Mouse (Mus musculus) layer of hippocampus, postnatal 14 days (tissue): ENCODE measurements at regions not wholly inside any gene's neighbourhood (a gene's known extent, or its start where the extent isn't known, plus 50 kb on each side); places are given as distances from the start of the nearest gene placed in this dataset.

ENCODE experiments used
- DNase-seq, 2 experiments: peaks; one replicate each; pipeline ENCODE4 v3.0.0; 2021 to 2022; ENCODE audit warnings: low spot score in 2 of 2, mixed read lengths in 1 of 2

- DNase-seq: no peak
These were observed 313.8 kb downstream of the Otol1 start for GRCm38 (mm10) chr3:70321161-70321657.

GRCm38 (mm10) chr3:70324692-70325091 lies 317.3 kb downstream of the Otol1 start:
- DNase-seq: peak in 1 of 2 experiments; percentile 44
